Mouse (Mus musculus): ENCODE data around the gene Ppdpf. TPM values are rescaled to one million over a fixed set of nuclear protein-coding genes. Genes with fewer than 3 reads are reported as not detected.

Gene Ppdpf
- polyA plus RNA-seq, 2 experiments: 44.6 to 115 TPM

- Histone ChIP-seq H3K4me3 (ENCODE audit: insufficient read depth in 1 of 2, low read depth in 2 of 2, low read length in 2 of 2) (no peak overlapping the region), H3K27ac (no peak overlapping the region), H3K9ac (replicated peaks) (no peak overlapping the region), H3K4me1 (replicated peaks; ENCODE audit: control insufficient read depth in 2 of 2, insufficient read depth in 2 of 2, low read length in 1 of 2) (peaks cover 24 to 35% of the 10 kb centered on the region in 2 experiments), H3K36me3 (replicated peaks; ENCODE audit: control insufficient read depth, insufficient read depth, low read depth) (no peaks in the 10 kb centered on the region), H3K27me3 (ENCODE audit: control insufficient read depth, insufficient read depth, low read length) (no peaks in the 10 kb centered on the region), H3K9me3 (ENCODE audit: control insufficient read depth, low read length) (no peaks in the 10 kb centered on the region), H3K4me2 (ENCODE audit: low read depth) (no peak overlapping the region)
- DNase-seq (ENCODE audit: low read depth in 3 of 3, low spot score in 3 of 3) (no peak), ATAC-seq (ENCODE audit: insufficient read depth) (no peak)
- whole genome bisulfite sequencing (ENCODE audit: insufficient replicate concordance): 48% methylated on average over 3 of the region's 3 CpGs
- TF ChIP-seq CTCF (IDR thresholded peaks at IDR 0.05; ENCODE audit: low read depth): no peak
Measured at GRCm38 (mm10) chr2:181201606-181202005, 14.6 kb downstream of the Ppdpf start.

DNA sequence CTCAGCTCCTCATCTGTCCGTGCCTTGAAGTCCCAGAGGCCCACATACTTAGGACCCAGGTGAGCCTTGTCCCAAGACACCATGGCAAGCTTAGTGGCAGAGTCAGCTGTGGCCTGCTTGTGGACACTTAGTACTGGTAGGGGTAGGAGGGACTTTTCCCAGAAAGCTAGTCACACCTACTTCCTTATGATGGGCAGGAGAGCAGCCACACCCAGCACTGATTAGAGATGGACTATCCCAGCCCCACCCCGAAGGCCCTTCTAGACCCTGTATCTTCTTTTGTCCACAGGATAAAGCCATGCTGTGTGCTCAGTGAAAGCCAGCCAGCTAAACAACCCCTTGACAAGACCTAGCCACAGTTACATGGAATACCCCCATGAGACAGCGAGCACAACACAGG lies 15.4 kb downstream of the Ppdpf start, which contains the start of gene Ptk6:
TSS of gene Ptk6 (minus strand) at position 368 of the 400 bp plus-strand sequence.
- Histone ChIP-seq H3K27ac (no peak within 1 kb of the TSS), H3K4me1 (replicated peaks; ENCODE audit: control insufficient read depth in 2 of 2, insufficient read depth in 2 of 2, low read length in 1 of 2) (peaks cover 25 to 35% of the 10 kb centered on the region in 2 experiments), H3K9ac (replicated peaks) (no peak within 1 kb of the TSS), H3K9me3 (ENCODE audit: control insufficient read depth, low read length) (no peaks in the 10 kb centered on the region), H3K36me3 (replicated peaks; ENCODE audit: control insufficient read depth, insufficient read depth, low read depth) (no peaks in the 10 kb centered on the region), H3K4me3 (ENCODE audit: insufficient read depth in 1 of 2, low read depth in 2 of 2, low read length in 2 of 2) (no peak within 1 kb of the TSS), H3K4me2 (ENCODE audit: low read depth) (no peak within 1 kb of the TSS), H3K27me3 (ENCODE audit: control insufficient read depth, insufficient read depth, low read length) (no peaks in the 10 kb centered on the region)
- no peak for TF ChIP-seq EP300 (IDR thresholded peaks at IDR 0.05; ENCODE audit: low read depth)
- TF ChIP-seq CTCF (IDR thresholded peaks at IDR 0.05; ENCODE audit: low read depth): no peak
- 71% methylated on average over 3 of the region's 3 CpGs for WGBS (ENCODE audit: insufficient replicate concordance)
- ATAC-seq (ENCODE audit: insufficient read depth) (no peak), DNase-seq (ENCODE audit: low read depth in 3 of 3, low spot score in 3 of 3) (no peak)

DNA sequence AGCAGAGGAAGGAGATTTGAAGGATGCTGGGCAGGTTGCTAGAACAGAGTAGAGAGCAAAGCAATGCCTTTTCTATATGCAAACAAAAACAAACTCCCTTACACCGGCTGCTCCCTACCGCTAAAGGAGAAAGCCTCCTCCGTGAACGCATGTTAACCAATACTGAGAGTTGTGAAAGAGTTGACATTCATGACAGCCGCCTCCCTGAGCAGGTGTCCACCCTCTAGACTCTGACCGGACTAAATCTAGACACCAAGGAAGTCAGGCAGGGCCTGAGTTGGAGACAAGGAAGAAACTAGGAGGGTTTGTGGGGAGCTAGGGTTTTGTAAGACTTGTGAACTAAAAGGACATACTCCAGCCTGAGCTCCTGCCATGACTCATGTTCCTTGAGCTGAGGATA lies 15.8 kb downstream of the Ppdpf start:
- no peak overlapping the region for H3K9ac ChIP-seq (replicated peaks)
- H3K36me3 ChIP-seq (replicated peaks; ENCODE audit: control insufficient read depth, insufficient read depth, low read depth): no peaks in the 10 kb centered on the region
- DNase-seq (ENCODE audit: low read depth in 3 of 3, low spot score in 3 of 3) (no peak), ATAC-seq (ENCODE audit: insufficient read depth) (no peak)
- 64% methylated on average over 6 of the region's 6 CpGs for WGBS (ENCODE audit: insufficient replicate concordance)
- no peaks in the 10 kb centered on the region for H3K27me3 ChIP-seq (ENCODE audit: control insufficient read depth, insufficient read depth, low read length)
- H3K27ac ChIP-seq: no peak overlapping the region
- no peak for TF ChIP-seq CTCF (IDR thresholded peaks at IDR 0.05; ENCODE audit: low read depth)
- TF ChIP-seq EP300 (IDR thresholded peaks at IDR 0.05; ENCODE audit: low read depth): no peak
- H3K4me2 ChIP-seq (ENCODE audit: low read depth): no peak overlapping the region
- H3K4me3 ChIP-seq (ENCODE audit: insufficient read depth in 1 of 2, low read depth in 2 of 2, low read length in 2 of 2): no peak overlapping the region
- no peaks in the 10 kb centered on the region for H3K9me3 ChIP-seq (ENCODE audit: control insufficient read depth, low read length)
- peaks cover 25 to 35% of the 10 kb centered on the region in 2 experiments for H3K4me1 ChIP-seq (replicated peaks; ENCODE audit: control insufficient read depth in 2 of 2, insufficient read depth in 2 of 2, low read length in 1 of 2)

DNA sequence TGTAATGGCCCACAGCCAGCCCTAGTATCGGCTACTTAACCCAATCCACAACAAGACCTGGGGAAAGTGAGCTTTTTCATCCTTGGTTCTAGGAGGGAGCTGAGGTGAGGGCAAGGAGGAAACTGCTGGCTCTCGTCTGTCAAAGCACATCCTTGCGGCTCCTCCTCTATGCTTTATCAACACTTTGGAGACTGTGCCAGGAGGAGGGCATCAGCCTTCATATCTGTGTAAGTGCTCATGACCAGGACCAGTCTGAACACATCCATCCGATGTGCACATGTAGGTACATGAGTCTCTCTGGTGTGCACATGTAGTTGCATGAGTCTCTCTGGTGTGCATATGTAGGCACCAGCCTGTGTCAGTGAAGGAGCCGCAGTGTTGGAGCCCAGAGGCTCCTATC lies 18.6 kb downstream of the Ppdpf start:
- Histone ChIP-seq H3K4me3 (ENCODE audit: insufficient read depth in 1 of 2, low read depth in 2 of 2, low read length in 2 of 2) (peak overlapping the region in 1 of 2 experiments; percentile 18; a peak in 1 of 4 replicates), H3K27ac (peak overlapping the region; percentile 63), H3K4me2 (ENCODE audit: low read depth) (peak overlapping the region; percentile 62), H3K9me3 (ENCODE audit: control insufficient read depth, low read length) (no peaks in the 10 kb centered on the region), H3K4me1 (replicated peaks; ENCODE audit: control insufficient read depth in 2 of 2, insufficient read depth in 2 of 2, low read length in 1 of 2) (peaks cover 25 to 35% of the 10 kb centered on the region in 2 experiments), H3K36me3 (replicated peaks; ENCODE audit: control insufficient read depth, insufficient read depth, low read depth) (no peaks in the 10 kb centered on the region), H3K27me3 (ENCODE audit: control insufficient read depth, insufficient read depth, low read length) (peaks cover 3% of the 10 kb centered on the region), H3K9ac (replicated peaks) (peak overlapping the region; percentile 10; the same call in 1 of the 2 replicates)
- no peak for TF ChIP-seq CTCF (IDR thresholded peaks at IDR 0.05; ENCODE audit: low read depth)
- no peak for TF ChIP-seq EP300 (IDR thresholded peaks at IDR 0.05; ENCODE audit: low read depth)
- DNase-seq (ENCODE audit: low read depth in 3 of 3, low spot score in 3 of 3): no peak
- peak; percentile 83 for ATAC-seq (ENCODE audit: insufficient read depth)
- 45% methylated on average over 5 of the region's 5 CpGs for WGBS (ENCODE audit: insufficient replicate concordance)

DNA sequence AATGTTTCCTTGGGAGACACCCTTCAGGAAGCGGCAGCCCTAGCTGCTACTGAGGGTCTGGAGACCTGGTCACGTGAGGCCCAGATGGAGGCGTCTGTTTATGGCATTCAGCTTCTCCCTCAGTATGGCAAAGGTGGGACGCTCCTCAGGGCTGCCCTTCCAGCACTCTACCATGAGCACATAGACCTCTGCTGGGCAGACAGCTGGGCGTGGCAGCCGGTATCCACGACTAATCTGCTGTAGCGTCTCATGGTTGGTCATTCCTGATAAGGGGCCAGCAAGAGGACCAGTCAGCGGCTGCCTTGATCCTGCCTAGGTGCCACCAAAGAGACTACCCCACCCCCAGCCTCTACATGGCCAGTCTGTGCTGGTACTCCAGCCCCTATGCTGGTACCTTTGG lies 19.1 kb downstream of the Ppdpf start:
- ATAC-seq (ENCODE audit: insufficient read depth): peak; percentile 98
- Histone ChIP-seq H3K4me1 (replicated peaks; ENCODE audit: control insufficient read depth in 2 of 2, insufficient read depth in 2 of 2, low read length in 1 of 2) (peaks cover 25 to 35% of the 10 kb centered on the region in 2 experiments), H3K9me3 (ENCODE audit: control insufficient read depth, low read length) (no peaks in the 10 kb centered on the region), H3K36me3 (replicated peaks; ENCODE audit: control insufficient read depth, insufficient read depth, low read depth) (no peaks in the 10 kb centered on the region), H3K4me2 (ENCODE audit: low read depth) (peak overlapping the region; percentile 62), H3K27me3 (ENCODE audit: control insufficient read depth, insufficient read depth, low read length) (peaks cover 8% of the 10 kb centered on the region), H3K9ac (replicated peaks) (peak overlapping the region; percentile 10; the same call in 1 of the 2 replicates), H3K27ac (peak overlapping the region; percentile 63), H3K4me3 (ENCODE audit: insufficient read depth in 1 of 2, low read depth in 2 of 2, low read length in 2 of 2) (peak overlapping the region; percentile 18; a peak in 2 of 4 replicates)
- 19% methylated on average over 9 of the region's 9 CpGs for WGBS (ENCODE audit: insufficient replicate concordance)
- DNase-seq (ENCODE audit: low read depth in 3 of 3, low spot score in 3 of 3): peak; percentile 71 to 75 (median 71)
- TF ChIP-seq EP300 (IDR thresholded peaks at IDR 0.05; ENCODE audit: low read depth) (peak; percentile 77), CTCF (IDR thresholded peaks at IDR 0.05; ENCODE audit: low read depth) (peak; percentile 8; the same call in 1 of the 2 replicates)

Data from liver, embryonic 14.5 days (tissue).